Mouse (Mus musculus): ENCODE data around the gene AU018091.
"Not testable (repeated sequence)": the region's sequence is repeated elsewhere in the genome, so short reads cannot be mapped to it uniquely, and the experiment has no call there.

AU018091 gene

DNA sequence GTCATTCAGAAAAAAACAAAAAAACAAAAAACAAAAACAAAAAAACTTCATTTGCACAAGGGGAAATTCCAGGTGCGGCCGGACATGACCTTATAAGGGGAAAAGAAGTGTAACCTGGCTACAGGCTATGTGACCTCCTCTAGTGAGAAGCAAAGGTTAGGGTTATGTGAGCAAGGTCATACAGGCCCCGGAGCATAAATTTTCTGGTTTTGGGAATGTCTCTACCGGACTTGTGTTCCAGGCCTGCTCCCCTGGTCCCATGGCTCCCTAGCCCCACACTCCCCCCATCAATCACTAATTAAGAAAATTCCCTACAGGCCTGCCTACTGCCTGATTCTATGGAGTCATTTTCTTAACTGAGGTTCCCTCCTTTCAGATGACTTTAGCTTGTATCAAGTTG is 2.7 kb downstream of the AU018091 start:
- no peak for ATAC-seq (ENCODE audit: low TSS enrichment)

DNA sequence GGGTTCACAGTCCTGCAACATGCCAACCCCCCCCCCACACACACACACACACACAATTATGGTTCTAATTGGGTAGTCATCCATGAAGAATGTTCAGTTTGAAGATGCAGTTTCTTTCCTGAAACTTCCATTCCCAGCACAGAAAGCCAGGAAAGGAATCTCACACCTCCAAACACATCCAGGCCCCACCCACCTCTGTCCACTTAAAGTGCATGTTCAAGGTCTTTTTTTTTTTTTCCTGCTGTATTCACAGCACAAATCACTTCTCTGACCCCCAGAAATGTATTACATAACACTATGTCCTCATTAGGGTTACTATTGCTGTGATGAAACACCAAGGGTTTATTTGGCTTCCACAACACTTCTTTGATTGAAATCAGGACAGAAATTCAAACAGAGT is 4.0 kb downstream of the AU018091 start:
- no peak for ATAC-seq (ENCODE audit: low TSS enrichment)

DNA sequence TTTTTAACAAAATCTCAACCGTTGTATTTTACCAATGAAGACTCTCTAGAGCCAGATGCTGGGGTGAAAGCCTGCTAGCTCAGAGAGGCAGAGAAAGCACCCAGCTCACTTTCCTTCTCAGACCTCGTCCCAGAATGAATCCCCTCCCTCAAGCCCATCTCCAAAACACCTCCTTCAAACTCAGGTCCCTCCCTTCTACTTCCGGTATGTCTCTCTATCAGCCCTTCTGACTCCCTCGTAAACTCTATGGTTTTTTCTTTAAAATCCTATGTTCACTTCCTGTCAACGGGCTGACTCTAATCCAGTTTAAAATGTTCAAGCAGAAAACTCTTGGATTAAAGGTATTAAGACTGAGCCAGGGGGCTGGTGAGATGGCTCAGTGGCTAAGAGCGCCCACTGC is 4.6 kb downstream of the AU018091 start:
- no peak for ATAC-seq (ENCODE audit: low TSS enrichment)

DNA sequence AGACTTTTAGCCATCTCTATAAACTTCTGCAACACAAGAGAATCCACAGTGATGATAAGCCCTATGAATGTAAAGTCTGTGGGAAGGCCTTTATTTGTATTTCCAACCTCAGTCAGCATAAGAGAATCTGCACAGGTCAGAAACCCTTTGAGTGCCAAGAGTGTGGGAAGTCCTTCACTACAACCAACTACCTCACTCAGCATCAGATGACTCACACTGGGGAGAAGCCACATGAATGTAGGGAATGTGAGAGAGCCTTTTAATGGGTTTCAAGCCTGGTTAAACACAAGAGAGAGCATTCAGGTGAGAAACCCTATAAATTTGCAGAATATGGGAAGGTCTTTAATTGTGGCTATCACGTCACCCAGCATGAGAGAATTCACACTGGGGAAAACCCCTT is 18.6 kb downstream of the AU018091 start:
- no peak for ATAC-seq (ENCODE audit: low TSS enrichment)

DNA sequence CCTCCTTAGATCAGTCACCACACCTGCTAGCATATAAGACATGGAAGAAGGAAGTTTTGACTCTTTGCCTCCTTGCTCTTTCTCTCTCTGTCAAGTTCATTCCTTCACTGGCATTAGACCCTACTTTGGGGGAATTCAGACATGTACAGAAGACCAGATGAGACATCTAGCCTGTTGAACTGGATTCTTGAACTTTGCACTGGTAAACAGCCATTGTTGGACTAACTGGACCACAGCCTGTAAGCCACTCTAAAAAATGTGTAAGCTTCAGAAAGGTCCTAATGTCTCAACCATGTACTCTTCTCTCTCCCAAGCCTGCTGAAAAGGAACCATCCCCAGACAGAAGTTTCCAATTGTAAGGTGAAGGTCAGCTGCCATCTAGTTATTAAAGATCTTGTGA is 22.9 kb downstream of the AU018091 start:
- ATAC-seq (ENCODE audit: low TSS enrichment) = no peak

DNA sequence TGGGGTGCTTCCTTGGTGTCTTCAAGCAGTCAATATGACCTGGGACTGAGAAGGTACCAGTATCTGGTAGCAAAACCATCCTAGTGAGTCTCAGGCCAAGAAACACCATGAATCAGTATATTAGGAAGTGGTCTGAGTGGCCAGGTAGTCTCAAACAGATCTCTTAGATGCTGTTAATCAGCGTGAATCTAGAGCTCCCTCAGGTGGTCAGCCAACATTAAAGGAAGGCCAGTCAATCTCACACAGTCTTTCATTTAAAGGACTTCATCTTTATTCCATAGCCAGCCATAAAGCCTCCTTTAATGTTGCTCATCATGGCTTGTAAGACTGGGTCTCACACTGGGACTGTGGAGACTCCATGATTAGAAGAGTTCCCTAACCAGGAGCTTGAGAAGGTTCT is 25.7 kb downstream of the AU018091 start:
- ATAC-seq (ENCODE audit: low TSS enrichment) = no peak

DNA sequence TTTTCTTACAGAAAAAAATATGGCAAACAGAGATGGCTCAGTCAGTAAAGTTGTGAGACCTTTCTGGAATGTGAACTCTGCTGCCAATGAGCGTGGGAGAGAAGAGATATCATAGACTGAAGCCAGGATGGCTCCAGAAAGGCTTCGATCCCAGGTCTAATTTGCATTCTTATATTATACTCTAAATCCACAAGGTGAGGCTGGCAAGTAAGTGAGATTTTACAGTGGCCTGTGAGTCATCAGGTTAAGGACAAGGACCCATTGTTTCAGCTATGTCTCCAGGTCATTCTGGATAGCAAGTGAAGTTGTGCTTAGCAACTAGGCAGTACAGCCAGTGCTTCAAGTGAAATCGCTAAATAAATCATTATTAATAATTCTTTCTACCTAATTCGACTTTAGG is 33.4 kb downstream of the AU018091 start:
- ATAC-seq (ENCODE audit: low TSS enrichment) = no peak

DNA sequence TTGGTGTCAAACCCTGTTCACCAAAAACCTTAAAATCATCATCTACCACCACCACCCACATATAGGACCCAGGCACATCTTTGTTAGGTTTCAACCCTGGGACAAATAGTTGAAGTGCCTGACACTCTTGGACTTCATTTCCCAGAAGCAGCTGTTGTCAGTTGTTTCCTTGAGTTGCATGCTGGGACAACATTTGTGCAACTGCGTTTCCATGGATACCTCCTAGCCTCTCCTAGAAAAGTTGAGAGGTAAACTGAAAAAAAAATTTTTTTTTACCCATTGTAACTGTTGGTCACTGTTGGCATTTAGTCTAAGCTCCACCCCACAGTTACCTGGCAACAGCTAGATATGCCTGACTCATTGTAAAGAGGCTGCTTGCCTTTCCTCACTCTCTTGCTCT is 34.3 kb downstream of the AU018091 start:
- no peak for ATAC-seq (ENCODE audit: low TSS enrichment)

DNA sequence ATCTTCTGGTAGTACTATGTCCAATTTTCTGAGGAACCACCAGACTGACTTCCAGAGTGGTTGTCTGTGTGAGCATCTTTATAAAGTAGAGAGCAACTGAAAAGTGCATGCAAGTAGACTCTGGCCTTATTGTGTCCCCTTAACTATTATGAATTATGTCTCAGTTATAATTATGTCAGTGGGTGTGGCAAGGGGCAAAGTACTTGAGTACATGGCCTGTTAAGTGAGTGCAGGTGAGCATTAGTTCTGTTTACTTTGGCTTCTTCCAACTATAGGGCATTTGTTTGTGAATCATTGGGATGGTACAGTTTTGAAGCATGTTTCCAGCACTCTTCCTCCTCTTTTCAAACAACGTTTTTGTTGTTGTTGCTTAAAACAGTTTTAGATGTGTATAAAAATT is 38.7 kb downstream of the AU018091 start:
- ATAC-seq (ENCODE audit: low TSS enrichment) = no peak

DNA sequence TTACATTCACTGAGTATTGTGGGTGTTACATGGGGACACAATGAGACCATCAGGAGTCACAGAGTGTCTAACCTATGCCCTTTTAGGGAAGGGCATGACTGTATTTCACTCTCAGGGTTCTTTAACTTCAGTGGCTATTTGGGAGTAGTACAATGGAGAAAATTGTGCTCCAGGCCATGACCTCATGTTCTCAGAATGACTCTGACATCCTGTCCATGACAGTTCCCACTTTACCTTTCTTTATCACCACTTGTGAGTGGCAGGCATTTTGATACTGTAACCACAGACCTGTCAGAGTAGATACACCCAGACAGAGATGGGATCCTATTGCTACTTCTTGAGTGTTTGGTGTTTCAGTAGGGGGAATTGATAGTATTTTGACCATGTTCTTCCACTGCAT is 40.4 kb downstream of the AU018091 start:
- ATAC-seq (ENCODE audit: low TSS enrichment) = not testable (repeated sequence)

DNA sequence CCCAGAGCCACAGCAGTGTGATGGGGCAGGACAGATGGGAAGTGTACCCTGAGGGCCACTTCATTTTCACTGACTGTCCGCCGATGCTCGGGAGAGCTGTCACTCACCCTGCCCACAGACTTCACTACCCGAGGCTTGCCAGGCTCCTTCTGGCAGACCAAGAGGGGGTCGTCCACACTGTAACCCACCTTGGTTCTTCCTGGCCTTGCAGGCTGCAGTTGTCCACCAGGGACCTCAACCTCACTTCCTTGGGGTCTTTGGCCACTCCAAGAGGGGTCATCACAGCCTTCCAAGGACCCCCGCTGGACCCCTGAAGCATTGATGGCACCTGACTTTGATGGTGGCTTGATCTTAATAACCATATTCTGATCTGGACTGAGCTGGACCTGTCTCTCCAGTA is 57.8 kb downstream of the AU018091 start:
- ATAC-seq (ENCODE audit: low TSS enrichment) = not testable (repeated sequence)

DNA sequence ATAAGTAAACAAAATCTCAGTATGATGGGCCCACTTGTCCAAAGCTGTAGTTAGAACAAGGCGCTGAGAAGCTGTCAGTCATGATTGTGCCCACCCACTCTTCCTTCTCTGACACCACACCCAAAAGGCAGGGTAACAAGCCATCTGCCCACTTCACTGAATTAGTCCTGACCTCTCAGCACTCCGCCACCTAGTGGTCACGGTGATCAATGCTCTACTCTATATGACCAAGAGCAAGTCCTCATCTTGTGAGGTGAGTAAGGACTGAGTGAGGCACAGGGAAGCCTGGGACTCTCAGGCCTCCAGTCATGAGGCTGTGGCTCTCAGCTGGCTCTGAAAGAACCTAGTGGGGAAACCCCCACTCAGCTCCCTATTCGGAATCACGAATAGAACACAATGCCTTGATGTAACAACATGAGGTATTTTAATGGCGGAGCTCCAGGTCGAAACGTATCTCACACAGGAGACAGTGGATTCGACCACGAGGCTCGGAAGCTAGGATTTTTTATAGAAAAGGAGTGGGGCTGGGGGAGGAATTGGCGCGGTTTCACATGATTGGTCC is 62.4 kb downstream of the AU018091 start:
- not testable (repeated sequence) for ATAC-seq (ENCODE audit: low TSS enrichment)
